Mouse (Mus musculus) layer of hippocampus, adult 9-11 months (tissue): ENCODE results near the gene Gpr84.

Experiments used
- DNase-seq: peaks from one replicate; pipeline ENCODE4 v3.0.0; 2022

Gene Gpr84

DNA sequence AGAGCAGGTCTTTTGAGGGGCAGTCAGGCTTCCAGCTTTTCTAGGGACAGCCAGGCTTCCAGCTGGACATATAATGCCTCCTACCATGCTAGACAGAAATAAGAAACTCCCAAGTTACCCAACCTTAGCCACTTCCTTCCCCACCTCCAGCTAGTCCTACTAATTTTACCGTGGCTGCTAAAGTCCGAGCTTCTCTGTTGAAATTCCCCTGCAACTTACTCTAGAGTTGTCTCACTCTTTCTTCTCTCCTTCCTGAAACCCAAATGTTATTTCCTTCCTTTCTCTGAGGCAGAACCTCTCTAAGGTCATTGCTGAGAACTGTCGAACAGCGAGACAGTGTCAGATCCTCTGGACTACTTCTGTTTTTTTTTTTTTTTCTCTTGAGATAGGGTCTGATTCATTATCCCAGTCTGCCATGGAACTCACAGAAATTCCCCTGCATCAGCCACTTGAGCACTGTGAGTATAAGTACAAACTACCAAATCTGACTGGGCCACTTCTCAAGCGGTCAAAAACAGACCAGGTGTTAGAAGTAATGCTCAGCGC lies at the start of gene Gpr84:
TSS of gene Gpr84 (minus strand) at position 248 of the 546 bp plus-strand sequence.
- no peak for DNase-seq

DNA sequence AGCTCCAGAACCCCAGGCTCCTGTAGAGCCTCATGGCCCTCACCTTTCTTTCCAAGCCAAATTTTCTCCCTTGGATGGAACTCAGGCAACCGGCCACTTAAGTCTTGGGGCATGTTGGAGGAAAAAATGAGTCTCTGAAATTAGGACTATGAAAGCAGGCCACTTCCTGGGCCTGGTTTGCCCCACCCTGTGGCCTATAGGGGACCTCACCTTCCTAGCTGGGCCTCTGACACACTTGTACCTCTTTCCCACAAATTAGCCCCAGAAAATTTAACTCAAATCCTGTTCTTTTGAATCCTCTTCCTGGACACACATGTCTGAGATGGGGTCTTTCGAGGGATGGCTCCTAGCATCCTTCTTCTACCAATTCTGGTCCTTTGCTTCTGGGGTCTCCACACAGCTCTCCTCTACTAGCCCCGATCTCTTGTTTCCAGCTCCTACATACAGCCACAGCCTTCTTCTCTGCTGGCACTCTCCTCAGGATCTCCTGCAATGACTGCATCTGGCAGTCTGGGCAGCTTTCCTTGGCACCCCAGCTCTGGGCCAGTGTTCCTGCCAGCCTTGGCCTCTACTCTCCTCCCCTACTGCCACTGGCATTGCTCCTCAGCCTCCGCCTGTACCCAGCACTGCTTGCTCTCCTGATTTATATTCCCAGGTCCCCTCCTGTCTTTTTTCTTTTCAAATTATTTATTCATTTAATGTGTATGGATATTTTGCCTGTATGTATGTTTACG lies 49.6 kb upstream of the Gpr84 start:
- no peak for DNase-seq

- DNase-seq: no peak
Measured at GRCm38 (mm10) chr15:103359122-103359510, 48.7 kb upstream of the Gpr84 start.

DNA sequence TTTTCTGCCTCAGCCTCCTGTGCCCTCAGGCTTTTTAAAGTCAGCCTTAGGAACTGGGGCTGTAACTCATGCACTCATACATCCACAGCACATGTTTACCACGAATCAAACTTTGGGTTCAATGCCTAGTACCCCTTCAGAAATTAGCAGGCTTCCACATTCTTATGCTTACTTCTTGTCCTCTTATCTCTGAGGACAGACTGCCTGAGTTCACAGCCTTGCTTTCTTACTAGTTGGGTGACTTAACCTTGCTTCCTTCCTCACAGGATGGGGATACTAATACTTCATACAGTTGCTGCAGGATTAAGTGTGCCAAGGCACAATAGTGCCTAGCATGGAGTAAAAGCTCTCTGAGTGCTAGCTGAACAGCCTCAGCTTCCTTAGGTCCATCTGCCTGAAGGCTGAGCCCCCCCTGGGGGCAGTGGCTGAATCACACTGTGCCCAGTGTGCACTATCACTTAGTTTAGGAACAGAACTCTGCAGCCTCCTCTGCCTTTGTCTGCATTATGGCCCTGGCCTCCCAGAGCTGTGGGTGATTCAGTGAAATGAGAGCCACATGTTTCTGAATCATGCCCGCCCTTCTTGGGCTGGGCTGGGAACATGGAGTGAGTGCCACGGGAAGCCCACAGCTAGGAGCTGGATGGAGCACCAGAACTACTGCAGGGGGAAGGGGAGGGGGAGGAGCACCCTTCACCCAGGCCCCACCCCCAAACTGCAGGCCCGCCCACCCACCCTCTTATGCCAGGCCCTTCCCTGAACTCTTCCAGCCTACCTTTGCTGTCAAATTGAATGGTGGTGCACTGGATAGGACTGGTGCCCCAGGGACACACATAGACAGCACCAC lies 48.1 kb upstream of the Gpr84 start:
- no peak for DNase-seq

DNA sequence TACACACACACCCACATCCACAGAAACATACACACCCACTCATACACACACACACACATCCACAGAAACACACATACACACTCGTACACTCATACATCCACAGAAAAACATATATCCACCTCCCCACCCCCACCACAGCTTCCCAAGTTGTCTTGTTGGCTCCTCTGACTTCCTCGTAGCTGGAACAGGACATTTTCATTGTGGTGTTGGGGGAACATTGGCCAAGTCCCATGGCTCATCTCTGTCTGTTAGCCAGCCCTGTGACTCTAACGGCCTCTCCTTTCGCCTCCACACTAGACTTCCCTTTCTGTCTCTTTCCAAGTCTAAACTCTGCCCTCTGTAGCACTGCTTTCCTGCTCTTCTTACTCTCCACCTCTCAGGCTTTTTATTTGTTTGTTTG lies 47.4 kb upstream of the Gpr84 start:
- no peak for DNase-seq

DNA sequence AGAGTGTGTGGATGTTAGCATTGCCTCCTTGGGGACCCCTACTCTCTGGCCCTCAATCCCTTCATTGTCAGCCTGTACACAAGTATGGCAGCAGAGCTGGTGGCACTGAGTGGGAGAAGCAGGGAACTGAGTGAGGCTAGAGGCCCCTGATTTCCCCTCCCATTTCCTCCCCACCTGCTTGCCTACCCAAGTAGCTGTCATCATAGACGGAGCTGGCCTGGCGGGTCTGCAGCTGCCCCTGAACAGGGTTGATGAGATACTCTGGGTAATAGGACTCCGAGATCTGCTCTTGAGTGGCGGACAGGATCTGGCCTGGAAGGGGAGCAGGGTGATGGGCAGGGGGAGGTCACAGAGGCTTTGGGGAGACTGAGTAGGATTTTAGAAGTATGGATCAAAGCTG lies 45.7 kb upstream of the Gpr84 start:
- DNase-seq: no peak

- DNase-seq: no peak
Measured at GRCm38 (mm10) chr15:103355420-103355819, 45.0 kb upstream of the Gpr84 start.

GRCm38 (mm10) chr15:103354690-103355089 lies 44.3 kb upstream of the Gpr84 start:
- DNase-seq: no peak

GRCm38 (mm10) chr15:103353511-103354256 lies 43.3 kb upstream of the Gpr84 start:
- no peak for DNase-seq

DNA sequence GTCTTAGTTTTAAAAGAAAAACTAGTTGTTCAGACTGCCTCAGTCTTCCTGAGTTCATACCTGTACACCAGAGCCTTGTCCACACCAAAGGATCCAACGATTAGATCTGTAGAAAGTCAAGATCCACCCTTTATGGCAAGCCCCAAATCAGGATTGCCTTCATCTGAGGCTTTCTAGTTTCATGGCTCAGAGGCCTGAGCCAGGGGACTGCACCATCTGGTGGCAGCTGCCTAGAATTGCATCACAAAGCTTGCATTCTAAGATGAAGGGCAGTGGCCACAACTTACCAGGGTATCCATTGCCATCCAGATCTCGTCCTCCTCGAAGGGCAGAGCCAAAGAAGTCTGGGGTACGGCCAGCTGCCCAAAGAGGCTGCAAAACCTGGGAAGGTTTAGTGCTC lies 42.4 kb upstream of the Gpr84 start:
- no peak for DNase-seq

- peak; percentile 61 for DNase-seq
Measured at GRCm38 (mm10) chr15:103347275-103347684, 36.9 kb upstream of the Gpr84 start.

DNA sequence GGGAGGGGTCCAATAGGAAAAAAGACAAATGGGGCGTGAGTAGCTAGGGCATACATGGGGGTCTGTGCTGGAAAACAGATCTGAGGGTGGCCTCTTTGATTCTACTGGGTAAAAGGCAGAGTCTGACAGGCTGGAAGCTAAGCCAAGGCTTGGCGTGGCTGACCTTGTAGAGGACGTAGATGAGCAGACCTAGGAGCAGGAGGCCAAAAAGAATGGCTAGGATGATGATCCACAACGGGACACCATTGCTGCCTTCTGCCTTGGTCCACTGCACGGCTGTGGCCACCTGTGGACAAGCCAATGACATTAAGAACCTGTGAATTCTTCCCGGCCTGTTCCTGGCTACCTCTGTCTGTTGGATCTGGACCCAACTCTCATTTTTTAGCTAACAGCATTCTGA lies 35.4 kb upstream of the Gpr84 start:
- no peak for DNase-seq

- DNase-seq: no peak
Measured at GRCm38 (mm10) chr15:103343556-103343955, 33.1 kb upstream of the Gpr84 start.

- no peak for DNase-seq
Measured at GRCm38 (mm10) chr15:103343008-103343407, 32.6 kb upstream of the Gpr84 start.

- DNase-seq: peak; percentile 76
Measured at GRCm38 (mm10) chr15:103342415-103342814, 32.0 kb upstream of the Gpr84 start.

- no peak for DNase-seq
Measured at GRCm38 (mm10) chr15:103341547-103341946, 31.1 kb upstream of the Gpr84 start.

- DNase-seq: no peak
Measured at GRCm38 (mm10) chr15:103340786-103341185, 30.4 kb upstream of the Gpr84 start.

- peak; percentile 72 for DNase-seq
Measured at GRCm38 (mm10) chr15:103339961-103340337, 29.5 kb upstream of the Gpr84 start, which contains the start of gene Zfp385a. TSS of gene Zfp385a (minus strand) at chr15:103340093.

GRCm38 (mm10) chr15:103339166-103339960 lies 29.0 kb upstream of the Gpr84 start:
- no peak for DNase-seq

DNA sequence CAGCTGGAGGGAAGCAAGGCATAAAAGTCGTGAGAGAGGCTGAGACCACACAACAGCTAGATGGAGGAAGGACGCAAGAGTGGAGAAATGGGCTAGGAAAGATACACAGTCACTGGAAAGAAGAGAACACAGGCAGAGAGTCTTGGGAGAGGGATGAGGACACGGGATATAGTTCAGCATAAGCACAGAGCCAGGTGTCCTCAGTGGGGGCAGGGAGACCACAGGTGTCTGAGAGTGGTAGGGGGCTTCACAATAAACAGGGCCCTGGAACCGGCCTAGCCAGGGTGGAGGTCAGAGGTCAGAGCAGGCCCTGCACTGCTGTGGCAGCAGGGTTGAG lies 28.4 kb upstream of the Gpr84 start:
- no peak for DNase-seq

DNA sequence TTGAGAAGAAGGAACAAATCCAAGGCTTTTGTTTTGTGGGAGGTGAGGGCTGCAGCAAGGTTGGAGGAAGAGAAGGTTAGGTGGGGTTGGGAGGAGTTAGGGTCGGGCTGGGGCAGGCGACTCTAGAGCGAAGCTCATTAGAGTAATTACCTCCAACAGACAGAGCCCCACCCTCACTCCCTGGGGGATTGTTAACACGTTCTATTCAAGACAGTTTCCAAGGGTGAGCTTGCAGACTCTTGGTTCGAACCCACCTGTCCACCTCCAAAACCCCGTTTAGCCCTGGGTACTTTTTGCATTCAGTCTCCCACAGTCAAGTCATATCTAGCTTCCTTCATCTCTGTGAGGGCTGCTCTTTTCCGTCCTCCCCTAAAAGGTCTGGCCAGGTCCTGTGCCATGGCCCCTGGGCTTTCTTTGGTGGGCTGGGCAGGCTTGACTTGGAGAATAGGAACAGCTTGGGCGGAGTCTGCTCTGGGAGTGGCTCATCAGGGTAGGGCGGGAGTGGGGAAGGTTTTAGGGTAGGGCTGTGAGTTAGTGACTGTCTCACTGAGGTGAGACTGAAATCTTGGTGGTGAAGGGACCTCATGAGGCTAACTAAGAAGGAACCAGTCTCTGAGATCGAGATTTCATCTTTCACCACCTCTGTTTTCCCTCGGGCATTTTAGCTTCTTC lies 26.7 kb upstream of the Gpr84 start:
- no peak for DNase-seq
